8 mouse cellular contexts compared by ENCODE assay signal in the genomic region with DNA sequence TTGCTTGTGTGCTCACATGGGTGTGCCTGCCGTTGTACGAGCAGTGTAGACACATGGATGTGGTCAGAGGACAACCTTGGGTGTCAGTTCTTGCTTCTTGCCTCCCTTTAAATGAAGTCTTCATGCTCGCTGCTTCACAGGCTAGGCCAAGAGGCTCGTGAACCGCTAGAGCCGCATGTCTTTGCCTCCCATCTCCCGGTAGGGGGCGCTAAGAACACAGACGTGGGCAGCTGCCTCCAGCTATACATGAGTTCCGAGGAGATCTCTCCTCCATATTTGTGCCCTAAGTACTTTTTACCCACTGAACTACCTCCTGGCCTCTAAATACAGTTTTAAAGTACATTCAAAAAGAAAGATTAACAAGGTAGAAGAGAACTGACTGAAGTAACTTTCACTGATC. TPM values are rescaled to one million over a fixed set of nuclear protein-coding genes. Genes with fewer than 3 reads are reported as not detected.
A peak's percentile ranks its signal among the peaks of the same experiment; 100 is the strongest.
DNase-seq lines count a peak whose midpoint lies in the region; ATAC-seq and TF ChIP-seq lines count a peak whose summit lies in the region.

No protein-coding gene starts in this region.

- no peaks in the 10 kb centered on the region for H3K9me3 ChIP-seq in heart, embryonic 11.5 days (replicated peaks; ENCODE audit: control insufficient read depth, low read length)
- H3K9me3 ChIP-seq in liver, embryonic 12.5 days (replicated peaks), result no peaks in the 10 kb centered on the region

- H3K4me2 ChIP-seq in heart, embryonic 11.5 days, result no peak overlapping the region
- no peak overlapping the region for H3K4me2 ChIP-seq in liver, embryonic 12.5 days

- TF ChIP-seq CTCF in bone marrow macrophage, adult 2 months (IDR thresholded peaks at IDR 0.05; ENCODE audit: low read depth, low read length), result peak; percentile 69
- TF ChIP-seq CTCF in embryonic fibroblast, embryonic 13.5 days (IDR thresholded peaks at IDR 0.05; ENCODE audit: borderline replicate concordance, insufficient read depth, low read length), result peak; percentile 82

- no peaks in the 10 kb centered on the region for H3K4me1 ChIP-seq in bone marrow macrophage, adult 2 months (ENCODE audit: control insufficient read depth, insufficient read depth, low read length)
- H3K4me1 ChIP-seq in embryonic fibroblast, embryonic 13.5 days (ENCODE audit: control insufficient read depth, insufficient read depth, low read length), result no peaks in the 10 kb centered on the region
- H3K4me1 ChIP-seq in heart, embryonic 11.5 days (ENCODE audit: control insufficient read depth, insufficient read depth, low read length), result no peaks in the 10 kb centered on the region
- peaks cover 15% of the 10 kb centered on the region for H3K4me1 ChIP-seq in liver, embryonic 12.5 days

- no peaks in the 10 kb centered on the region for H3K36me3 ChIP-seq in heart, embryonic 11.5 days (ENCODE audit: control insufficient read depth, insufficient read depth, low read length)
- no peaks in the 10 kb centered on the region for H3K36me3 ChIP-seq in liver, embryonic 12.5 days

- DNase-seq in CD8-positive naive resting alpha-beta T cell, adult 2 months (ENCODE audit: low read depth in 2 of 2, low spot score in 2 of 2), result peak; percentile 19 to 49
- peak; percentile 87 for DNase-seq in kidney, postnatal 14 days
- DNase-seq in ovary, adult 18-20 months (ENCODE audit: low spot score), result peak; percentile 53
- DNase-seq in testis, postnatal 14 days (ENCODE audit: low spot score), result peak; percentile 84

- WGBS in heart, embryonic 11.5 days (ENCODE audit: insufficient replicate concordance), result 10% methylated on average over 10 of the region's 10 CpGs
- WGBS in liver, embryonic 12.5 days (ENCODE audit: insufficient replicate concordance), result 9% methylated on average over 10 of the region's 10 CpGs

- H3K4me3 ChIP-seq in bone marrow macrophage, adult 2 months (ENCODE audit: insufficient read depth, low read length), result no peak overlapping the region
- H3K4me3 ChIP-seq in embryonic fibroblast, embryonic 13.5 days (ENCODE audit: insufficient read depth, low read length), result no peak overlapping the region
- H3K4me3 ChIP-seq in heart, embryonic 11.5 days (ENCODE audit: low read depth, low read length), result no peak overlapping the region
- H3K4me3 ChIP-seq in liver, embryonic 12.5 days, result no peak overlapping the region

- H3K9ac ChIP-seq in heart, embryonic 11.5 days (ENCODE audit: low read depth, low read length), result no peak overlapping the region
- H3K9ac ChIP-seq in liver, embryonic 12.5 days, result no peak overlapping the region

- ATAC-seq in heart, embryonic 11.5 days (replicated peaks; ENCODE audit: insufficient number of reproducible peaks, low FRiP score, low TSS enrichment), result 0 out of 2 replicates have a peak, but pooled peaks have one; percentile 35
- ATAC-seq in liver, embryonic 12.5 days, result peak; percentile 67

- H3K27me3 ChIP-seq in heart, embryonic 11.5 days (ENCODE audit: control insufficient read depth, insufficient read depth, low read length), result 0 out of 2 replicates have a peak, but pooled peaks cover 3% of the 10 kb centered on the region
- 0 out of 2 replicates have a peak, but pooled peaks cover 16% of the 10 kb centered on the region for H3K27me3 ChIP-seq in liver, embryonic 12.5 days (replicated peaks)

- TF ChIP-seq POLR2A in bone marrow macrophage, adult 2 months (IDR thresholded peaks at IDR 0.05; ENCODE audit: borderline replicate concordance, low read depth, low read length), result no peak
- TF ChIP-seq POLR2A in embryonic fibroblast, embryonic 13.5 days (IDR thresholded peaks at IDR 0.05; ENCODE audit: low read depth, low read length), result no peak

- no peak overlapping the region for H3K27ac ChIP-seq in bone marrow macrophage, adult 2 months (ENCODE audit: insufficient read depth, low read depth, low read length)
- no peak overlapping the region for H3K27ac ChIP-seq in embryonic fibroblast, embryonic 13.5 days (ENCODE audit: insufficient read depth, low read length)
- no peak overlapping the region for H3K27ac ChIP-seq in heart, embryonic 11.5 days (ENCODE audit: low read depth, low read length)
- H3K27ac ChIP-seq in liver, embryonic 12.5 days, result no peak overlapping the region

RNA-seq across cellular contexts. Expression of a gene that starts 16.7 kb away (rescaled TPM):
- polyA plus RNA-seq in bone marrow macrophage, adult 2 months (2012; ENCODE audit: insufficient read depth, insufficient read length, missing spikeins), result not detected in 2 replicates
- not detected in 2 replicates for polyA plus RNA-seq in embryonic fibroblast, embryonic 13.5 days (2011; ENCODE audit: insufficient read length, low read depth, missing spikeins)
- not detected in 2 replicates for polyA plus RNA-seq in heart, embryonic 11.5 days (2014; fragmentation: Nextera tagmentation; extraction: Ambion mirVana)
- polyA plus RNA-seq in liver, embryonic 12.5 days (2016; fragmentation: Nextera tagmentation; extraction: Ambion mirVana), result not detected in 2 replicates

Comparison
In these comparisons a context has a peak if more than half of its experiments do, and no peak if none do; other contexts are left out.
1. DNase-seq: peak in every context shown above with its lines; median percentile 87 in kidney, postnatal 14 days; 84 in testis, postnatal 14 days; 53 in ovary, adult 18-20 months; 34 in CD8-positive naive resting alpha-beta T cell, adult 2 months.